Mouse (Mus musculus) megakaryocyte, embryonic 14.5 days (primary cell): ENCODE measurements around the gene Braf.

Experiments
- FLI1 ChIP-seq: IDR thresholded peaks from 2 replicates; pipeline ENCODE4 v1.6.1; 2012; ENCODE audit warnings: low read length, inconsistent platforms, mixed read lengths
- GATA1 ChIP-seq: IDR thresholded peaks from 3 replicates; pipeline ENCODE4 v1.6.1; 2012; ENCODE audit warnings: mixed read lengths, low read length, inconsistent platforms, borderline replicate concordance

DNA sequence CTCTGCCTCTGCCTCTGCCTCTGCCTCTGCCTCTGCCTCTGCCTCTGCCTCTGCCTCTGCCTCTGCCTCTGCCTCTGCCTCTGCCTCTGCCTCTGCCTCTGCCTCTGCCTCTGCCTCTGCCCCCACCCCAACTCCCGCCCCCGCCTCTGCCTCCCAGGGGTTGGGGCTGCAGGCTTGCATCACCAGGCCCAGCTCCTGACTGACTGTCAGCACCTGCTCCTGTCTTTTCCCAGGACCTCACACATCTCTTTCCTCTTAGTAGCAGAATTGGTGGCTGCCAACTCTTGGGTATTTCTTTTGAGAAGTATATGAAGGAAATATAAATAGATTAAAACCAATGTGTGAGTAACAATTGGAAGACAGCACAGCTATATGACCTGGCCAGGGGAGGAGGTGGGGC lies 144.7 kb downstream of the Braf start:
- TF ChIP-seq FLI1: no peak
- TF ChIP-seq GATA1: no peak
